Mouse (Mus musculus) brain, adult 10 weeks (tissue): Measurements from ENCODE around the gene Acox3. TPM values are rescaled to one million over a fixed set of nuclear protein-coding genes. Genes with fewer than 3 reads are reported as not detected.

Experiments used
- polyA plus RNA-seq: library from polyadenylated mRNA; stranded (reverse); fragments of 350-450 nt; fragmentation: Illumina TruSeq; extraction: RNeasy Lipid Tissue Mini Kit (QIAGEN cat#74804); gene quantifications from one replicate; pipeline ENCODE4 v1.2.3, GENCODE M21; 2015; ENCODE audit warnings: low read depth, low replicate concordance

The Acox3 gene
- polyA plus RNA-seq = 25.8 TPM

DNA sequence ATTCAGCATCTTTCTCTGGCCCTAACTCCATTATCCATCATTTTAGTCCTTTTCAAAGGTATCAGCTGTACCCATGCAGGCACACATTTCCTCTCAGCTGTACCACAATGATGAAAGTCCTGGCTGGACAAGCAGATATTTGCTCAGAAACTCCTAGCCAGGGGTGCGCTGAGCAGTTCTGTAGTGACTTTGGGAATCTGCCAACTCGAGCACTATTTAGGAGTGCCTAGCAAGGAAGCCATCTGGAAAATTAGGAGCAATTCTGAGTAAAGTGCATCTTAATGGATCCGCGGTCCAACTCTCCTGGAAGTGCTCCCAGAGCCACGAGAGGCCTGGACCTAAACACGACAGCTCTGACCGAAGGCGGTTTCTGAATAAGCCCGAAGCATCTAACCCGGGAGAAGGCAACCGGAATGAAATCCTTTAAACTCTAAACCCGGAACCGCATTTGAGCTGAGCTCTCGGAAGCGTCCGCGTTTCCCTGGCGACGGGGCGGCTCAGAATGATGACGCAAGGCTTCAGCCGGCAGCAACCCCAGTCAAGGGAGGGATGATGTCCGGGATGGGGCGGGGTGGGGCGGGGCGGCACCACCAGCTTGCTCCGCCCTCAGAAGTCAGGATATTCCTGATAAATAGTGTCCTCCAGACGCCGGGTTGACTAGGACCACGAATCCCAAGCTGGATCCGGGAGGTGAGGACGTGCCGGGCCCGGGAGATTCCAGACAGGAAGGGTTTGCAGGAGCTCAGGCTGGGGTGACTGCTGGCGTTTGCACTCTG lies at the start of gene Acox3:
Gene Acox3, plus strand, starts transcription at position 596 of the 776 bp plus-strand sequence.

DNA sequence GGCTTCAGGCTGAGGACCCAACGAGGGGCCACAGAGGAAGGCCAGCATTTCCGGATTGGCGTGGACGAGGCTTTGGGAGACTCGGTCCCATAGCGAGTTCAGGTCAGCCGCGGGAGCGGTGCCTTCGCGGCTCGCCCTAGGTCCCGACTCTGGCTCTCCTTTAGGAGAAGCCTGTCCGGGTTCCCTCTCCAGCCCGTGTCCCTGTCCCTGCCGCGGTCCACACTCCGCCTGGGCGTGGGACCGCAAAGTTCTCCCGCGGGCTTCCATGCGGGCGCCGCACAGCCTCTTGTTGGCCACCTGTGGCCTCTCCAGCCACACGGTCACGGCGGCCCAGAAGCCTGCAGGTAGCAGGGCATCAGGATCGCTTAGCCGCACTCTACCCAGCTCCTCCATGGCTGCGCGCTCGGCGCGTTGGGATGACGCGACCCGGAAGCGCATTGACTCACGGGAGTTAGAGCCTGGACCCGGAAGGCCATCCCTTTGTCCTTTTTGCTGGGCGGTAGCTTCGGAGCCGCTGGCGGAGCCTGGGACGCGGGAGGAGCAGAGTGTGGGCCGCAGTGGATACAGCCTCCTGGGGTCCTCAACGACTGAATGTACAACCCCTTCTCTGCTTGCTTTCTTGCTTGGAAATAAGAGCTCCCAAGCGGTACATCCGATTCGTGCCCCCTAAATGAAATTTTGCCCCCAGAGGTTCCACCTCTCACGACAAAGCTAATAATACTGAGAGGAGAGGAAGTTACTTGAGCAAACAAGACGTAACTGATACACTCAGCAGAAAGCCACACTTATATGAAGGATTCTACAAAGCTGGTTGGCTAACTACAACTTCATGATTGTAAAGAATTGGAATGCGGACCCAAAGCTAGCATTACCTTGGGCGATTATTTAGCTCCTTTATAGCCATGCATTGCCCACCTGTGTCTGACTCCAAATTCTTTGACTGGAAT lies 7.9 kb upstream of the Acox3 start, which contains the start of gene Trmt44:
Gene Trmt44, minus strand, starts transcription at position 418 of the 947 bp plus-strand sequence.

Other genes with a start within 250 kb of the Acox3 start
- gene Hmx1, start 193.9 kb upstream of the Acox3 start, polyA plus RNA-seq = not detected
- gene Cpz, start 57.3 kb upstream of the Acox3 start, polyA plus RNA-seq = 0.25 TPM
- 4.0 TPM for gene Trmt44, start 8.0 kb upstream of the Acox3 start, polyA plus RNA-seq
- gene Htra3, start 96.7 kb downstream of the Acox3 start, polyA plus RNA-seq = 7.9 TPM
- gene Sh3tc1, start 156.9 kb downstream of the Acox3 start, polyA plus RNA-seq = 2.4 TPM
- 132 TPM for gene Ablim2, start 174.8 kb downstream of the Acox3 start, polyA plus RNA-seq